Mouse (Mus musculus) myocyte (in vitro differentiated cells): ENCODE results near the gene Dhx34.

Experiments
- CEBPB ChIP-seq: IDR thresholded peaks from 2 replicates; pipeline ENCODE4 v1.6.1; 2011; ENCODE audit warnings: mild to moderate bottlenecking, moderate library complexity; ENCODE audit not compliant: poor library complexity, insufficient read depth, severe bottlenecking
- E2F4 ChIP-seq: IDR thresholded peaks from one replicate; pipeline ENCODE4 v1.6.1; 2011; ENCODE audit warnings: mild to moderate bottlenecking, control low read depth, moderate library complexity; ENCODE audit not compliant: insufficient read depth
- MAX ChIP-seq: IDR thresholded peaks from one replicate; pipeline ENCODE4 v1.6.1; 2011; ENCODE audit warnings: low read depth, mild to moderate bottlenecking, control low read depth
- MYOD1 ChIP-seq, 3 experiments: IDR thresholded peaks; one replicate each; pipeline ENCODE4 v1.6.1; 2011; ENCODE audit warnings: control low read depth in 2 of 3, low read depth in 2 of 3, mild to moderate bottlenecking in 2 of 3, moderate library complexity in 1 of 3; ENCODE audit not compliant: insufficient read length in 2 of 3, control insufficient read depth in 1 of 3
- POLR2A ChIP-seq: IDR thresholded peaks from one replicate; pipeline ENCODE4 v1.6.1; 2011; ENCODE audit warnings: low read depth, mild to moderate bottlenecking, control low read depth, moderate library complexity; ENCODE audit not compliant: insufficient read length
- POLR2AphosphoS2 ChIP-seq: IDR thresholded peaks from one replicate; pipeline ENCODE4 v1.6.1; 2011; ENCODE audit warnings: low read depth, control low read depth; ENCODE audit not compliant: insufficient read length
- REST ChIP-seq: IDR thresholded peaks from one replicate; pipeline ENCODE4 v1.6.1; 2011; ENCODE audit warnings: mild to moderate bottlenecking, control low read depth, moderate library complexity; ENCODE audit not compliant: insufficient read depth, insufficient read length
- SRF ChIP-seq: IDR thresholded peaks from one replicate; pipeline ENCODE4 v1.6.1; 2011; ENCODE audit warnings: low read depth; ENCODE audit not compliant: control insufficient read depth, insufficient read length
- TCF12 ChIP-seq: IDR thresholded peaks from one replicate; pipeline ENCODE4 v1.6.1; 2011; ENCODE audit warnings: mild to moderate bottlenecking, control low read depth; ENCODE audit not compliant: poor library complexity, insufficient read depth, severe bottlenecking
- TCF3 ChIP-seq: IDR thresholded peaks from one replicate; pipeline ENCODE4 v1.6.1; 2011; ENCODE audit warnings: low read depth, control low read depth; ENCODE audit not compliant: insufficient read length
- USF1 ChIP-seq: IDR thresholded peaks from one replicate; pipeline ENCODE4 v1.6.1; 2011; ENCODE audit warnings: low read depth, mild to moderate bottlenecking, control low read depth, moderate library complexity

- no peak for TF ChIP-seq POLR2A
- no peak for TF ChIP-seq MYOD1 (IDR thresholded peaks at IDR 0.05; ENCODE audit: control insufficient read depth in 1 of 3, insufficient read length in 2 of 3, low read depth in 2 of 3)
- no peak for TF ChIP-seq POLR2AphosphoS2
- no peak for TF ChIP-seq TCF12
- no peak for TF ChIP-seq E2F4
- no peak for TF ChIP-seq TCF3
- no peak for TF ChIP-seq USF1
- TF ChIP-seq CEBPB = no peak
- TF ChIP-seq MAX = no peak
- TF ChIP-seq REST = no peak
- TF ChIP-seq SRF = no peak
Observed at GRCm38 (mm10) chr7:16161302-16161701, 60.5 kb downstream of the Dhx34 start.
